Mouse (Mus musculus) regulatory T cell (primary cell): Measurements from ENCODE around the gene Lce1a2.
"Not testable (repeated sequence)": the region's sequence is repeated elsewhere in the genome, so short reads cannot be mapped to it uniquely, and the experiment has no call there.

Experiments used
- in situ Hi-C: fragments of 300-600 bp; cut with MboI, MseI; formaldehyde crosslinking; loops from one replicate; pipeline ENCODE4 v1.15.1; 2025; ENCODE audit warnings: high pct_unique_total_duplicates

The Lce1a2 gene

DNA sequence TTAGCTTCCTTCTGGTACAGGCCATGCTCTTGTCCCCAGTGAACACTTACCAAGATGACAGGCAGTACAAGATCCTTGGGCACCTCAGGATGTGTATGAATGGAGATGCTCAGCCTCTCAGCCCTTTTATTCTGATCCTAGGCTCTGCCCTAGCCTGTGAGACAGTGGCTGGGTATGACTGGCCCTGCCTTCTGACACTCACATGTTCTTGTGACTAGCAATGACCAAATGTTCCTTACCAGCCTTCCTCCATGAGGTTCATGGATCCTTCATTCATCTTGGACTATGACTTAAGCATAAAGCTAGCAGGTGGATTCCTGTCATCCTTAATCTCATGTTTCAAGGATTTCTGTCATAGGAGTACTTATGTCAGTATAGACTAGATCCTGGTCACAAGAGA lies at the start of gene Lce1a2:
Gene Lce1a2 (minus strand): TSS at position 101 of the 400 bp plus-strand sequence.
- in situ Hi-C loops = no loop called here

DNA sequence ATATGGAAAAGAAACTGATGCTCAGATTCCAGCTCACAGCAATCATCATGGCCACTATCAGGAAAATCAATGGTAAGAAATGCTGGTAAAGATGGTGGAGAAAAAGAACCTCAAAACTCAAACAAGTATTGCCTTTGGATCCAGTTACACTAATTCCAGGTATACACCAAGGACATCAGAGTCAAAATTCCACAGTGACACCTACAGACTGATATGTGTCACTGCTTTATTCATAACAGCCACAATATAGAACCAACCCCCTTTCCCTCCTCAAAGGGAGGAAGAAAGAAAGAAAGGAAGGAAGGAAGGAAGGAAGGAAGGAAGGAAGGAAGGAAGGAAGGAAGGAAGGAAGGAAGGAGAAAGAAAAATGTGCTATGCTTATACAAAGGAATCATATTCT lies 45.0 kb upstream of the Lce1a2 start:
- in situ Hi-C loops = no loop called here

DNA sequence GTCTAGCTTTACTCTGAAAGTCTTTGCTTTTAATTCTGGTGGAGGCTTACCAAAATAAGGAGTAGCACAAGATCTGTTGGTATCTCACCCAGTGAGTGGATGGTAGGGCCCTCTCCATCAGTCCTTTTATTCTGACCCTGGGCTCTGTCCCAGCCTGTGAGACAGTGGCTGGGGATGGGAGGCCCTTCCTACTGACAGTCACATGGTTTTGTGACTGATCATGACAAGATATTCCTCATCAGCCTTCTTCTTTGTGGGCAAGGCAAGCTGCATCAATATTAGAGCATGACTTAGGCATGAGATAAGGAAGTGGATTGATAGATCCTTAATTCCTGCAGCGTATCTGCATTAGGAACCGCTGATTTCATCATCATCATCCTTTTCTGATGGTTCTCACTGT lies 38.9 kb upstream of the Lce1a2 start, which contains the start of gene Lce1e:
Gene Lce1e (minus strand): TSS at position 101 of the 400 bp plus-strand sequence.
- in situ Hi-C loops = no loop called here

DNA sequence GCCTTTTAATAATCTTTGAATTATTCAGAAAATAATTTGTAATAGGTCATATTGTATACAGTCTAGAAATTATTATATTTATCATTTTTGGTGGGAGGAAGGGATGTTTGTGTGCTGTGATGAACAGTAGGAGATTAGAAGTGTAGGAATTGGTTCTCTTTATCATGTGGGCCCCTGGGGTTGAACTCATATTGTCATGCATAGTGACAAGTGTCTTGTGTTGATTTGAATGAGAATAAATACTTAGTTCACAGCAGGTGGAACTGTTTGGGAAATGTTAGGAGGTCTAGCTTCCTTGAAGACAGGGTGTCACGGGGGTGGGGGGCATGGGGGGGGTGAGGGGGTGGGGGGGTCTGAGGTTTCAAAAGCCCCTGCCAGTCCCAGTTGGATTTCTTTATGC lies 24.5 kb upstream of the Lce1a2 start:
- in situ Hi-C loops = no loop called here

DNA sequence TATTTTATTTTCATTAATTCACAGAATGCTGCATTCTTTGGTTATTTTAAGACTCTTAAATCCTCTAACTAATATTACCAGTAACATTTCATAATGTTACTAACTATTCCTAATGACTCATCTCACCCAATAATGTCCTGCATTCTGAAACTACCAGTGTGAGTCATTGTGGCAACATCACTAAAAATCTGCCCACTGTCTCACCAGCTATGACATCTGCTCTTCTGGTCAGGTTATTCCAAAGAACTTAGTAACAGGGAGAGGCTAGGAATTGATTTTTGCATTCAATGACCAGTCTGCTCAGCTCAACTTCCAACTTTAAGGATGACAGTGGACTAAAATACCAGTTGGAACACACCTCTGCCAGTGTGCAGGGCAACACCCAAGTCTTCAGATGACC lies 21.6 kb upstream of the Lce1a2 start:
- in situ Hi-C loops = no loop called here

DNA sequence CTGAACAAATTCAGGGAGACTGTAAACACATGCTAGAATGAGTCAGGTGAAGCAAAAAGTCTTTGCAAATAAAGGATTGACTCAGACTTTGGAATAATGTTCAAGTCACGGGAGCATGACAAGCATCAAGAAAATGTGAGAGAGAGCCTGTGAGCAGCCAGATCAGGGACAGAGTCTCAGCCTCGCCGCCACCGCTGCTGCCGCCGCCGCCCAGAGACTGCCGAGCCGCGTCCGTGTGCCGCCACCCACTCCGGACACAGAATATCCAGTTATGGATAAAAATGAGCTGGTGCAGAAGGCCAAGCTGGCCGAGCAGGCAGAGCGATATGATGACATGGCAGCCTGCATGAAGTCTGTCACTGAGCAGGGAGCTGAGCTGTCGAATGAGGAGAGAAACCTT lies 19.0 kb upstream of the Lce1a2 start:
- in situ Hi-C loops = not testable (repeated sequence)

DNA sequence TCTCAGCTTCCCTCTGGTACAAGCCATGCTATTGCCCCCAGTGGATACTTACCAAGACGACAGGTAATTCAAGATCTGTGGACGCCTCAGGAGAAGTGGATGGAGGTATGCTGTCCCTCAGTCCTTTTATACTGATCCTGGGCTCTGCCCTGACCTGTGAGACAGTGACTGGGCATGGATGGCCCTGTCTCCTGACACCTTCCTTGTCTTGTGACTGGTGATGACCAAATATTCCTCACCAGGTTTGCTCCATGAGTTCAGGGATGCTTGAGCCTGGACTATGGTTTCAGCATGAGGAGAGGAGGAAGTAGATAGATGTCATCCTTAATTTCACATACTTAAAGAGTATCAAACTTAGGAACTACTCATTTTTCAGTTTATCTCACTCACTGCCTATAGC lies 17.0 kb upstream of the Lce1a2 start, which contains the start of gene Lce1d:
Gene Lce1d (minus strand): TSS at position 101 of the 400 bp plus-strand sequence.
- in situ Hi-C loops = no loop called here

DNA sequence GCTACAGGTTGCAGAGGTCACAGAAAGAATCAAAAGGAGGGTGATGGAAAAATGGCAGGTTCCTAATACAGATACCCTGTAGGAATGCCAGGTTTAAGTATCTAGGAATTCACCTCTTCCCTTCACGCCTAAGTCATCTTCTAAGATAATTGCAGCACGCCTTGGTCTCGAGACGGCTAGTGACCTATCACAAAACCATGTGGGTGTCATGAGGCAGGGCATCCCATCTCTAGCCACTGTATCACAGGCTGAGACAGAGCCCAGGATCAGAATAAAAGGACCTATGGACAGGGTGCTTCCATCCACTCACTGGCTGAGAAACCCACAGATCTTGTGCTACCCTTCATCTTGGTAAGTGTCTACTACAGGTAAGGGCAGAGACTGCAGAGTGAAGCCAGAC lies 8.8 kb upstream of the Lce1a2 start, which contains the start of gene Lce1c:
Gene Lce1c (plus strand): TSS at position 301 of the 400 bp plus-strand sequence.
- in situ Hi-C loops = no loop called here

DNA sequence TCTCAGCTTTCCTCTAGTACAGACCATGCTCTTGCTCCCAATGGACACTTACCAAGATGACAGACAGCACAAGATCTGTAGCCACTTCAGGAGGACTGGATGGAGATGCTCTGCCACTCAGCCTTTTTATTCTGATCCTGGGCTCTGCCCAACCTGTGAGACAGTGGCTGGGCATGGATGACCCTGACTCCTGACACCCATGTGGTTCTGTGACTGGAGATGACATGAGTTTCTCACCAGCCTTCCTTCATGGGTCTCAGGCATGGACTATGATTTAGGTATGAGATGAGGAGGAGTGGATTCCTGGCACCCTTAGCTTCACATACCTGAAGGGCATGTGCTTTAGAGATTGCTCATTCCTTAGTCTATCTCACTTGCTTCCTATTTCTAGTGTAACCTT lies 13.3 kb downstream of the Lce1a2 start, which contains the start of gene Lce1b:
Gene Lce1b (minus strand): TSS at position 101 of the 400 bp plus-strand sequence.
- in situ Hi-C loops = no loop called here

DNA sequence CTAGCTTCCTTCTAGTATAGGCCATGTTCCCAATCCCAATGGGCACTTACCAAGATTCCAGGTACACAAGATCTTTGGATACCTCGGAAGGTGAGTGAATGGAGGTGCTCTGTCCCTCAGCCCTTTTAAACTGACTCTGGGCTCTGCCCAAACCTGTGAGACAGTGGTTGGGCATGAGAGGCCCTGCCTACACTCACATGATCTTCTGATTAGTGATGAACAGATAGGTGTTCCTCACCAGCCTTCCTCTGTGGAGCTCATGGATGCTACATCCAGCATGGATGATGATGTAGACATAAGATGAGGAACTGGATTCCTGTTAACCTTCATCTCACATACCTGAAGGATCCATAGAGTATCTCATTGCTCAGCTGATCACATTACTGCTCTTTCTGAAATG lies 21.9 kb downstream of the Lce1a2 start, which contains the start of gene Lce1a1:
Gene Lce1a1 (minus strand): TSS at position 101 of the 400 bp plus-strand sequence.
- in situ Hi-C loops = no loop called here

DNA sequence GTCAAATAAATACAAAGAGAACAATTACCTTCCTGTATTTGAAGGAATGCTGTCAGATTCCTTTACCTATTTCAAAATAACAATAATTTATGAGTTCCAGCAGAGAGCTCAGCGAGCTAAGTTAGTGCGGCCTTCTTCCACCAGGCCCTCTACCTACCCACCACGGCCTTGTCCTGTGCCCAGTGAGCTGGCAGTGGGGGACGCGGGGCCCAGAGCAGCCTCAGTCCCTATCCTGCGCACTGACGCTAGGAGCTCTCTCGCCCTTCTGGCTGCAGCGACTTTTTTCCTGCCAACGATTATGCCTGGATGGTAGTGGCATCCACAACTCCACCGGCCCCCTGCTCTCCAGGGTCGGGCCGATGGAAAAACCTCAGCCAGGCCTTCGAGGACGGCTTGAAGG lies 30.3 kb downstream of the Lce1a2 start:
- in situ Hi-C loops = no loop called here

DNA sequence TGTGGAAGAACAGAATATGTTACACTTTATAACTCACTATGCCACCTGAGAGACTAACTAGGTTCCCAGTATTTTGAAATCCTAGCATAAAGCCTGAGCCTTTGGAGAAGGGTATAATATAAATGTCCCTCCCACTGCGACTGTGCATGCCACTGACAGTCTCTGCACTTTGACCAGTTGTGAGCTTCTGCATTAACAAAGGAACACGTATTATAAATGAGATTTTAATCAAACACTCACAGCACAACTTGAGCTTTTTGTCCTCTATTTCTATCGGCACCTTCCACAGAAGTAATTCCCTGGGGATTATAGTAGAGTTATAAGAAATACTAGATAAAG lies 31.5 kb downstream of the Lce1a2 start:
- in situ Hi-C loops = no loop called here

DNA sequence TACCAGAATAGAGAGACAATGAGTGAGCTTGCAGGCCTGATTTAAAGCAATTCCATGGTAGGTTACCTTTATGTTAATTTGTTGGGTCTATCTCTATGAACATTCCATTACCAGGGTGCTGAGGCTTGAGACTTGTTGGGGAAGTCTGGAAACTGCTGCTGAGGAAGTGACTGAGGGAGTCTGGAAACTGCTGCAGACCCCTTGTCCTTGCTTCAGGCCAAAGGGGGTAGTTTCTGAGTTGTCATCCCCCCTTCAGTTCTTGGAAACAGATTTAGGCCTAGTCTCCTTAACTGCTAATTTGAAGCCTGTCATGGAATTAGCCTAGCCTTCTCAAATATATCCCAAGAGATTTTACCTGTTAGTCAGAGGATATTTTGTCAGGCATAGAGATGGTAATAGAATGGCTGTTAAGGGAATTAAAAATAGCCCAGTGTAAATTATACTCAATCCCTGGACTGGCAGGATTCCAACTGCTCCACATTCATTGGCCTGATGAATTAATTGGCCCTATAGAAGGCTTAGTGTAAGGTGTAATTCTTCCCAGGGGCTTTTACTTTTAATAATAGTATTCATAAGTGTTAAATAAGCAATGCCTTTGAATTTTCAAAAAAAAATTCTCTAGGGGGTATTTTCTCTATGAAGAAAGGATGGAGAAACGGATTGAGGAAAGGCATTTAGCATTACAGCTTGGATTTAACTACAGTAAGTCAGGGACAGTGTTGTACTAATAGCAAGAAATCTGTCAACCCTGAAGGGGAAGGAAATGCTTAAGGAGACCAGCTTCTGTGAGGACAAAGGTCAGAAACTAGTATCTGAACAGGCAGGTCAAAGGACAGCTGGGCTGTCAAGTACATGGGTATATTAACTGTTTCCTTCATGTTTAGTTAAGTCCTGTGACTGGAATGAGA lies 32.1 kb downstream of the Lce1a2 start:
- in situ Hi-C loops = no loop called here

DNA sequence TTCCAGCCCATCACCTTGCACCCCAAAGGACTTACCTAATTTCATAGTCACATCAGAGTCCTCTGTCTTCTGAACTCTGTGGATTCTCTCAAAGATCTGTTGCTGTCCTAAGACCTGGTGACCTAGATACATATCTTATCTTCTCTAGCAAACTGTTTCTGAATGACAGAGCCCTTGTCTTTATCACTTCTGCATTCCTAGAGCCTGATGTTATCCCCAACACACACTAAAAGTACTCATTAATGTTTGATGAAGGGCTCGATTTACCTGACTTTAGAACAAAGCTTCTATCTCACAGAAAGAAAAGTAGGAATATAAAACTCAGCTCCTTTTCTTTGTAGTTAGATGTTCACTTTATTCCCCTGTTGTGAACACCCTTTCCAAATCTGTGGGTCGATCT lies 48.6 kb downstream of the Lce1a2 start, which contains the start of gene Lce6a:
Gene Lce6a (minus strand): TSS at position 101 of the 400 bp plus-strand sequence.
- in situ Hi-C loops = no loop called here
